Mouse (Mus musculus): ENCODE data around the gene St13.

DNA sequence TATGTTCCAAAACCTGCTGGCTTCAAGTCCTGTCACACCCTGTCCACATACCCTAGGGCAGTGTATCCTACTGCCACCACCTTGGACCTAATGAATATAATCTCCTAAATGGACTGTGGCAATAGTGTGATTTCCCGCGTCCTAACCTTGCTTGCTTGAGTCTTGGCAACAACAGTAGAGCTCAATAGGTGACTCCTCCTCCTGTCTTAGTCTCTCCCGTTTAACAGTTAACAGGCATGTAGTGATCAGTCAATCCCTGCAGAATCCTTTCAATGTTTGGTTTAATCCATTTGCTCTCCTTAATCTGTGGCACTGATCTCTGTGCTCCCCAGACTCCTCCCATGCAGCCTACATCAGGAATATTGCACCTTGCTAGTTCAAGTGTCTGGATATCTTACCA, 5.1 kb upstream of the St13 start:
- TF ChIP-seq CTCF (conservative IDR thresholded peaks at IDR 0.05; ENCODE audit: low read length): no peak
- TF ChIP-seq NANOG (IDR thresholded peaks at IDR 0.05; ENCODE audit: borderline replicate concordance, low read length): no peak
- TF ChIP-seq POU5F1 (IDR thresholded peaks at IDR 0.05; ENCODE audit: borderline replicate concordance, low read length): no peak
